Mouse (Mus musculus): ENCODE measurements around the gene Pacs1. TPM values are rescaled to one million over a fixed set of nuclear protein-coding genes. Genes with fewer than 3 reads are reported as not detected.
"Not testable (repeated sequence)": the region's sequence is repeated elsewhere in the genome, so short reads cannot be mapped to it uniquely, and the experiment has no call there.

Pacs1 gene
- polyA plus RNA-seq, 1 experiment from 2014 or later: 30.5 TPM

GRCm38 (mm10) chr19:5094243-5094632 lies 178.7 kb downstream of the Pacs1 start:
- ATAC-seq (ENCODE audit: insufficient read depth, low FRiP score, low TSS enrichment) (peak; percentile 68), DNase-seq (ENCODE audit: low spot score) (peak; percentile 96)
- under 1% methylated on average over 21 of the region's 21 CpGs for WGBS
- Histone ChIP-seq H3K4me3 (ENCODE audit: low read depth, low read length) (peak overlapping the region; percentile 15; the same call in 1 of the 2 replicates), H3K9ac (ENCODE audit: low read length) (no peak overlapping the region; the same call in 1 of the 2 replicates), H3K27me3 (ENCODE audit: control insufficient read depth, insufficient read depth, low read length) (no peaks in the 10 kb centered on the region), H3K9me3 (ENCODE audit: control insufficient read depth, low read length) (no peaks in the 10 kb centered on the region), H3K4me1 (ENCODE audit: control insufficient read depth, insufficient read depth, low read length) (peaks cover 39% of the 10 kb centered on the region), H3K36me3 (ENCODE audit: control insufficient read depth, insufficient read depth, low read length) (peaks cover 4% of the 10 kb centered on the region), H3K27ac (ENCODE audit: low read depth, low read length) (no peak overlapping the region), H3K4me2 (ENCODE audit: low read depth) (peak overlapping the region; percentile 98)

GRCm38 (mm10) chr19:5093481-5094242 lies 179.3 kb downstream of the Pacs1 start:
- no peak overlapping the region; the same call in 1 of the 2 replicates for H3K4me3 ChIP-seq (ENCODE audit: low read depth, low read length)
- no peak overlapping the region for H3K9ac ChIP-seq (ENCODE audit: low read length)
- DNase-seq (ENCODE audit: low spot score) (no peak), ATAC-seq (ENCODE audit: insufficient read depth, low FRiP score, low TSS enrichment) (0 out of 2 replicates have a peak, but pooled peaks have one; percentile 3)
- H3K4me2 ChIP-seq (ENCODE audit: low read depth): no peak overlapping the region
- H3K36me3 ChIP-seq (ENCODE audit: control insufficient read depth, insufficient read depth, low read length): peaks cover 4% of the 10 kb centered on the region
- H3K27me3 ChIP-seq (ENCODE audit: control insufficient read depth, insufficient read depth, low read length): no peaks in the 10 kb centered on the region
- WGBS: 79% methylated on average over 12 of the region's 12 CpGs
- H3K27ac ChIP-seq (ENCODE audit: low read depth, low read length): no peak overlapping the region
- no peaks in the 10 kb centered on the region for H3K9me3 ChIP-seq (ENCODE audit: control insufficient read depth, low read length)
- peaks cover 38% of the 10 kb centered on the region for H3K4me1 ChIP-seq (ENCODE audit: control insufficient read depth, insufficient read depth, low read length)

- peaks cover 36% of the 10 kb centered on the region for H3K4me1 ChIP-seq (ENCODE audit: control insufficient read depth, insufficient read depth, low read length)
- no peak overlapping the region for H3K4me2 ChIP-seq (ENCODE audit: low read depth)
- H3K36me3 ChIP-seq (ENCODE audit: control insufficient read depth, insufficient read depth, low read length): peaks cover 4% of the 10 kb centered on the region
- DNase-seq (ENCODE audit: low spot score) (no peak), ATAC-seq (ENCODE audit: insufficient read depth, low FRiP score, low TSS enrichment) (no peak)
- WGBS: 91% methylated on average over 10 of the region's 10 CpGs
- H3K27me3 ChIP-seq (ENCODE audit: control insufficient read depth, insufficient read depth, low read length): no peaks in the 10 kb centered on the region
- no peak overlapping the region for H3K27ac ChIP-seq (ENCODE audit: low read depth, low read length)
- H3K4me3 ChIP-seq (ENCODE audit: low read depth, low read length): no peak overlapping the region
- H3K9me3 ChIP-seq (ENCODE audit: control insufficient read depth, low read length): no peaks in the 10 kb centered on the region
- no peak overlapping the region for H3K9ac ChIP-seq (ENCODE audit: low read length)
These were observed 180.8 kb downstream of the Pacs1 start for GRCm38 (mm10) chr19:5092083-5092482.

- Histone ChIP-seq H3K36me3 (ENCODE audit: control insufficient read depth, insufficient read depth, low read length) (peaks cover 4% of the 10 kb centered on the region), H3K4me2 (ENCODE audit: low read depth) (peak overlapping the region; percentile 83), H3K4me3 (ENCODE audit: low read depth, low read length) (peak overlapping the region; percentile 83), H3K4me1 (ENCODE audit: control insufficient read depth, insufficient read depth, low read length) (peaks cover 15% of the 10 kb centered on the region), H3K27me3 (ENCODE audit: control insufficient read depth, insufficient read depth, low read length) (peaks cover 22% of the 10 kb centered on the region), H3K9ac (ENCODE audit: low read length) (no peak overlapping the region), H3K27ac (ENCODE audit: low read depth, low read length) (no peak overlapping the region), H3K9me3 (ENCODE audit: control insufficient read depth, low read length) (no peaks in the 10 kb centered on the region)
- 89% methylated on average over 4 of the region's 4 CpGs for WGBS
- ATAC-seq (ENCODE audit: insufficient read depth, low FRiP score, low TSS enrichment) (no peak), DNase-seq (ENCODE audit: low spot score) (no peak)
These were observed 183.6 kb downstream of the Pacs1 start for GRCm38 (mm10) chr19:5089324-5089723.

GRCm38 (mm10) chr19:5087884-5088728 lies 184.8 kb downstream of the Pacs1 start, which contains the start of gene Yif1a:
TSS of gene Yif1a (plus strand) at chr19:5088538.
- WGBS: under 1% methylated on average over 58 of the region's 58 CpGs
- peak within 1 kb of the TSS; percentile 64; the same call in 1 of the 2 replicates for H3K27ac ChIP-seq (ENCODE audit: low read depth, low read length)
- H3K9me3 ChIP-seq (ENCODE audit: control insufficient read depth, low read length): no peaks in the 10 kb centered on the region
- peak within 1 kb of the TSS; percentile 69 for H3K9ac ChIP-seq (ENCODE audit: low read length)
- peaks cover 34% of the 10 kb centered on the region for H3K27me3 ChIP-seq (ENCODE audit: control insufficient read depth, insufficient read depth, low read length)
- H3K36me3 ChIP-seq (ENCODE audit: control insufficient read depth, insufficient read depth, low read length): peaks cover 4% of the 10 kb centered on the region
- DNase-seq (ENCODE audit: low spot score) (peak; percentile 92), ATAC-seq (ENCODE audit: insufficient read depth, low FRiP score, low TSS enrichment) (peak; percentile 95)
- peak within 1 kb of the TSS; percentile 83 for H3K4me2 ChIP-seq (ENCODE audit: low read depth)
- H3K4me3 ChIP-seq (ENCODE audit: low read depth, low read length): peak within 1 kb of the TSS; percentile 83
- H3K4me1 ChIP-seq (ENCODE audit: control insufficient read depth, insufficient read depth, low read length): peaks cover 11% of the 10 kb centered on the region

- Histone ChIP-seq H3K27me3 (ENCODE audit: control insufficient read depth, insufficient read depth, low read length) (peaks cover 50% of the 10 kb centered on the region), H3K4me1 (ENCODE audit: control insufficient read depth, insufficient read depth, low read length) (peaks cover 11% of the 10 kb centered on the region)
- not testable (repeated sequence) for ATAC-seq (ENCODE audit: insufficient read depth, low FRiP score, low TSS enrichment); H3K4me3 ChIP-seq (ENCODE audit: low read depth, low read length); H3K36me3 ChIP-seq (ENCODE audit: control insufficient read depth, insufficient read depth, low read length); H3K4me2 ChIP-seq (ENCODE audit: low read depth); H3K9me3 ChIP-seq (ENCODE audit: control insufficient read depth, low read length); DNase-seq (ENCODE audit: low spot score); H3K27ac ChIP-seq (ENCODE audit: low read depth, low read length); H3K9ac ChIP-seq (ENCODE audit: low read length)
- WGBS: 48% methylated on average over 4 of the region's 4 CpGs
These were observed 186.4 kb downstream of the Pacs1 start for GRCm38 (mm10) chr19:5086533-5086932.

DNA sequence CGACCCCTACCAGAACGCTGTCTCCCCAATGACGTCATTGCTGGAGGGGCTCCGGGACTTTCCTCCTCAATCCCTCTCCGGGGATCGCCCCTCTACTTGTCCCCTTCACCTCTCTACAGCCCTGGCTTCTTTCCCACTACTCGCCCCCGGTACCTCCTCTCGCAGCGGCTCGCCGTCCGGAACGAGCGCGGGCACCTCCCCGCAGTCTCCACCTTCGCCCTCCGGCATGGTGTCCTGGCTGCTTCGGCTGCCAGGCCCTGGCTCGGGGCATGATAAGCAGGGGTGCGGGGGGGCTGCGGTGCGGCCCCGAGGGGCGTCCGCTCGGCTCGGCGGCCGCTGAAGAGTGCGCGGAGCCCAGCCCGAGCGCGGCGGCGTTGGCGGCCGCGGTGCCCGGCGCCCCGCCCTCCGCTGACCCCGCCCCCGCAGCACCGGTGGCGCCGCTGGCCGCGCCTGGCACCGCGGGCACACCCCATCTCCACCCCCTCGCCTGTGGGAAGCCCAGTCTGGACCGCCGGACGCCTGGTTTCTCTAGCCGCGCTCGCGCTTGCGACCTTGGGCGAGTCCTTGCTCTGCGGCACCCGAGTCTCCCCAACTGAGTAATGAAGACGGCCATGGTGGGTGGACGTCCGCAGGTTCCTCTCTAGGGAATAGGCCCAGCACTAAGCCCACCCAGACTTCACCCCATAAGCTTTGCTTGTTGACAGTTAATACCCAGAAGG lies 187.6 kb downstream of the Pacs1 start, which contains the start of gene Tmem151a:
Gene Tmem151a, minus strand, starts transcription at position 387 of the 719 bp plus-strand sequence.
- ATAC-seq (ENCODE audit: insufficient read depth, low FRiP score, low TSS enrichment) (no peak), DNase-seq (ENCODE audit: low spot score) (peak; percentile 16)
- peak within 1 kb of the TSS; percentile 61 for H3K4me2 ChIP-seq (ENCODE audit: low read depth)
- no peaks in the 10 kb centered on the region for H3K9me3 ChIP-seq (ENCODE audit: control insufficient read depth, low read length)
- peak within 1 kb of the TSS; percentile 42 for H3K9ac ChIP-seq (ENCODE audit: low read length)
- peaks cover 11% of the 10 kb centered on the region for H3K4me1 ChIP-seq (ENCODE audit: control insufficient read depth, insufficient read depth, low read length)
- H3K27me3 ChIP-seq (ENCODE audit: control insufficient read depth, insufficient read depth, low read length): peaks cover 61% of the 10 kb centered on the region
- under 1% methylated on average over 59 of the region's 69 CpGs for WGBS
- H3K36me3 ChIP-seq (ENCODE audit: control insufficient read depth, insufficient read depth, low read length): no peaks in the 10 kb centered on the region
- no peak within 1 kb of the TSS for H3K27ac ChIP-seq (ENCODE audit: low read depth, low read length)
- H3K4me3 ChIP-seq (ENCODE audit: low read depth, low read length): peak within 1 kb of the TSS; percentile 42

- no peak for DNase-seq (ENCODE audit: low spot score)
- Histone ChIP-seq H3K4me3 (ENCODE audit: low read depth, low read length) (peak overlapping the region; percentile 42), H3K27me3 (ENCODE audit: control insufficient read depth, insufficient read depth, low read length) (peaks cover 65% of the 10 kb centered on the region), H3K9ac (ENCODE audit: low read length) (no peak overlapping the region), H3K4me2 (ENCODE audit: low read depth) (peak overlapping the region; percentile 61), H3K9me3 (ENCODE audit: control insufficient read depth, low read length) (no peaks in the 10 kb centered on the region), H3K36me3 (ENCODE audit: control insufficient read depth, insufficient read depth, low read length) (no peaks in the 10 kb centered on the region), H3K27ac (ENCODE audit: low read depth, low read length) (no peak overlapping the region), H3K4me1 (ENCODE audit: control insufficient read depth, insufficient read depth, low read length) (peaks cover 11% of the 10 kb centered on the region)
- WGBS: 5% methylated on average over 15 of the region's 15 CpGs
- ATAC-seq (ENCODE audit: insufficient read depth, low FRiP score, low TSS enrichment): no peak
These were observed 188.1 kb downstream of the Pacs1 start for GRCm38 (mm10) chr19:5084834-5085144.

Measured in neural tube, embryonic 11.5 days (tissue).